Mouse (Mus musculus): ENCODE measurements at regions not wholly inside any gene's neighbourhood (a gene's known extent, or its start where the extent isn't known, plus 50 kb on each side); places are given as distances from the start of the nearest gene placed in this dataset.

- Histone ChIP-seq H3K9ac (ENCODE audit: low read length) (no peak overlapping the region), H3K27me3 (replicated peaks; ENCODE audit: control insufficient read depth, insufficient read depth, low read length) (no peaks in the 10 kb centered on the region), H3K9me3 (ENCODE audit: control insufficient read depth, low read length) (no peaks in the 10 kb centered on the region), H3K4me3 (ENCODE audit: low read depth, low read length) (no peak overlapping the region), H3K4me2 (ENCODE audit: low read length) (no peak overlapping the region), H3K36me3 (ENCODE audit: control insufficient read depth, insufficient read depth, low read length) (no peaks in the 10 kb centered on the region), H3K4me1 (replicated peaks; ENCODE audit: control insufficient read depth, insufficient read depth, low read length) (no peaks in the 10 kb centered on the region), H3K27ac (ENCODE audit: low read depth) (no peak overlapping the region)
- ATAC-seq (replicated peaks; ENCODE audit: low FRiP score, low TSS enrichment, low read depth) (no peak), DNase-seq (ENCODE audit: low spot score) (no peak)
- WGBS = 42% methylated on average over 3 of the region's 3 CpGs
These were observed 107.5 kb upstream of the Lrrn1 start for GRCm38 (mm10) chr6:107422091-107422490.

GRCm38 (mm10) chr6:107426529-107426928, 103.0 kb upstream of the Lrrn1 start:
- H3K27me3 ChIP-seq (replicated peaks; ENCODE audit: control insufficient read depth, insufficient read depth, low read length) = no peaks in the 10 kb centered on the region
- no peaks in the 10 kb centered on the region for H3K4me1 ChIP-seq (replicated peaks; ENCODE audit: control insufficient read depth, insufficient read depth, low read length)
- H3K4me3 ChIP-seq (ENCODE audit: low read depth, low read length) = no peak overlapping the region
- no peak for ATAC-seq (replicated peaks; ENCODE audit: low FRiP score, low TSS enrichment, low read depth)
- H3K9me3 ChIP-seq (ENCODE audit: control insufficient read depth, low read length) = no peaks in the 10 kb centered on the region
- H3K36me3 ChIP-seq (ENCODE audit: control insufficient read depth, insufficient read depth, low read length) = no peaks in the 10 kb centered on the region
- H3K9ac ChIP-seq (ENCODE audit: low read length) = no peak overlapping the region
- DNase-seq (ENCODE audit: low spot score) = no peak
- WGBS = 89% methylated on average over 3 of the region's 3 CpGs
- H3K27ac ChIP-seq (ENCODE audit: low read depth) = no peak overlapping the region
- H3K4me2 ChIP-seq (ENCODE audit: low read length) = no peak overlapping the region

- Histone ChIP-seq H3K27ac (ENCODE audit: low read depth) (no peak overlapping the region), H3K9ac (ENCODE audit: low read length) (no peak overlapping the region), H3K4me1 (replicated peaks; ENCODE audit: control insufficient read depth, insufficient read depth, low read length) (no peaks in the 10 kb centered on the region), H3K4me2 (ENCODE audit: low read length) (no peak overlapping the region), H3K4me3 (ENCODE audit: low read depth, low read length) (no peak overlapping the region), H3K9me3 (ENCODE audit: control insufficient read depth, low read length) (no peaks in the 10 kb centered on the region), H3K27me3 (replicated peaks; ENCODE audit: control insufficient read depth, insufficient read depth, low read length) (no peaks in the 10 kb centered on the region), H3K36me3 (ENCODE audit: control insufficient read depth, insufficient read depth, low read length) (no peaks in the 10 kb centered on the region)
- DNase-seq (ENCODE audit: low spot score) (no peak), ATAC-seq (replicated peaks; ENCODE audit: low FRiP score, low TSS enrichment, low read depth) (no peak)
- 76% methylated on average over 4 of the region's 4 CpGs for WGBS
These were observed 98.5 kb upstream of the Lrrn1 start for GRCm38 (mm10) chr6:107431033-107431432.

GRCm38 (mm10) chr6:107442058-107442457, 87.5 kb upstream of the Lrrn1 start:
- Histone ChIP-seq H3K9ac (ENCODE audit: low read length) (no peak overlapping the region), H3K36me3 (ENCODE audit: control insufficient read depth, insufficient read depth, low read length) (no peaks in the 10 kb centered on the region), H3K27ac (ENCODE audit: low read depth) (no peak overlapping the region), H3K4me3 (ENCODE audit: low read depth, low read length) (no peak overlapping the region), H3K9me3 (ENCODE audit: control insufficient read depth, low read length) (no peaks in the 10 kb centered on the region), H3K4me2 (ENCODE audit: low read length) (no peak overlapping the region), H3K27me3 (replicated peaks; ENCODE audit: control insufficient read depth, insufficient read depth, low read length) (no peaks in the 10 kb centered on the region), H3K4me1 (replicated peaks; ENCODE audit: control insufficient read depth, insufficient read depth, low read length) (no peaks in the 10 kb centered on the region)
- no peak for DNase-seq (ENCODE audit: low spot score)
- ATAC-seq (replicated peaks; ENCODE audit: low FRiP score, low TSS enrichment, low read depth) = no peak
- 85% methylated on average over 1 of the region's 1 CpGs for WGBS

- Histone ChIP-seq H3K4me2 (ENCODE audit: low read length) (no peak overlapping the region), H3K4me1 (replicated peaks; ENCODE audit: control insufficient read depth, insufficient read depth, low read length) (no peaks in the 10 kb centered on the region), H3K27ac (ENCODE audit: low read depth) (no peak overlapping the region), H3K9me3 (ENCODE audit: control insufficient read depth, low read length) (no peaks in the 10 kb centered on the region), H3K9ac (ENCODE audit: low read length) (no peak overlapping the region), H3K4me3 (ENCODE audit: low read depth, low read length) (no peak overlapping the region), H3K36me3 (ENCODE audit: control insufficient read depth, insufficient read depth, low read length) (no peaks in the 10 kb centered on the region), H3K27me3 (replicated peaks; ENCODE audit: control insufficient read depth, insufficient read depth, low read length) (no peaks in the 10 kb centered on the region)
- DNase-seq (ENCODE audit: low spot score) (no peak), ATAC-seq (replicated peaks; ENCODE audit: low FRiP score, low TSS enrichment, low read depth) (no peak)
- 83% methylated on average over 3 of the region's 3 CpGs for WGBS
These were observed 85.2 kb upstream of the Lrrn1 start for GRCm38 (mm10) chr6:107444336-107444735.

GRCm38 (mm10) chr6:107459220-107459619, 70.3 kb upstream of the Lrrn1 start:
- no peak overlapping the region for H3K4me3 ChIP-seq (ENCODE audit: low read depth, low read length)
- ATAC-seq (replicated peaks; ENCODE audit: low FRiP score, low TSS enrichment, low read depth) (no peak), DNase-seq (ENCODE audit: low spot score) (no peak)
- H3K4me2 ChIP-seq (ENCODE audit: low read length) = no peak overlapping the region
- H3K9ac ChIP-seq (ENCODE audit: low read length) = no peak overlapping the region
- WGBS = 80% methylated on average over 1 of the region's 1 CpGs
- no peaks in the 10 kb centered on the region for H3K9me3 ChIP-seq (ENCODE audit: control insufficient read depth, low read length)
- H3K27ac ChIP-seq (ENCODE audit: low read depth) = no peak overlapping the region
- H3K36me3 ChIP-seq (ENCODE audit: control insufficient read depth, insufficient read depth, low read length) = no peaks in the 10 kb centered on the region
- no peaks in the 10 kb centered on the region for H3K27me3 ChIP-seq (replicated peaks; ENCODE audit: control insufficient read depth, insufficient read depth, low read length)
- H3K4me1 ChIP-seq (replicated peaks; ENCODE audit: control insufficient read depth, insufficient read depth, low read length) = no peaks in the 10 kb centered on the region

GRCm38 (mm10) chr6:107462440-107462839, 67.1 kb upstream of the Lrrn1 start:
- Histone ChIP-seq H3K4me1 (replicated peaks; ENCODE audit: control insufficient read depth, insufficient read depth, low read length) (no peaks in the 10 kb centered on the region), H3K9ac (ENCODE audit: low read length) (no peak overlapping the region), H3K4me3 (ENCODE audit: low read depth, low read length) (no peak overlapping the region), H3K4me2 (ENCODE audit: low read length) (no peak overlapping the region), H3K27ac (ENCODE audit: low read depth) (no peak overlapping the region), H3K27me3 (replicated peaks; ENCODE audit: control insufficient read depth, insufficient read depth, low read length) (no peaks in the 10 kb centered on the region), H3K36me3 (ENCODE audit: control insufficient read depth, insufficient read depth, low read length) (no peaks in the 10 kb centered on the region), H3K9me3 (ENCODE audit: control insufficient read depth, low read length) (no peaks in the 10 kb centered on the region)
- WGBS = 47% methylated on average over 2 of the region's 2 CpGs
- ATAC-seq (replicated peaks; ENCODE audit: low FRiP score, low TSS enrichment, low read depth) (no peak), DNase-seq (ENCODE audit: low spot score) (no peak)

- no peak overlapping the region for H3K9ac ChIP-seq (ENCODE audit: low read length)
- H3K27ac ChIP-seq (ENCODE audit: low read depth) = no peak overlapping the region
- no peak overlapping the region for H3K4me2 ChIP-seq (ENCODE audit: low read length)
- no peaks in the 10 kb centered on the region for H3K27me3 ChIP-seq (replicated peaks; ENCODE audit: control insufficient read depth, insufficient read depth, low read length)
- H3K36me3 ChIP-seq (ENCODE audit: control insufficient read depth, insufficient read depth, low read length) = no peaks in the 10 kb centered on the region
- no peaks in the 10 kb centered on the region for H3K9me3 ChIP-seq (ENCODE audit: control insufficient read depth, low read length)
- ATAC-seq (replicated peaks; ENCODE audit: low FRiP score, low TSS enrichment, low read depth) = no peak
- no peak for DNase-seq (ENCODE audit: low spot score)
- no peak overlapping the region for H3K4me3 ChIP-seq (ENCODE audit: low read depth, low read length)
- 56% methylated on average over 2 of the region's 2 CpGs for WGBS
- no peaks in the 10 kb centered on the region for H3K4me1 ChIP-seq (replicated peaks; ENCODE audit: control insufficient read depth, insufficient read depth, low read length)
These were observed 56.2 kb upstream of the Lrrn1 start for GRCm38 (mm10) chr6:107473395-107473794.

GRCm38 (mm10) chr6:107474125-107474524, 55.4 kb upstream of the Lrrn1 start:
- H3K9me3 ChIP-seq (ENCODE audit: control insufficient read depth, low read length) = no peaks in the 10 kb centered on the region
- no peaks in the 10 kb centered on the region for H3K4me1 ChIP-seq (replicated peaks; ENCODE audit: control insufficient read depth, insufficient read depth, low read length)
- 72% methylated on average over 4 of the region's 4 CpGs for WGBS
- H3K4me2 ChIP-seq (ENCODE audit: low read length) = no peak overlapping the region
- H3K36me3 ChIP-seq (ENCODE audit: control insufficient read depth, insufficient read depth, low read length) = no peaks in the 10 kb centered on the region
- H3K9ac ChIP-seq (ENCODE audit: low read length) = no peak overlapping the region
- no peak for DNase-seq (ENCODE audit: low spot score)
- no peak overlapping the region for H3K27ac ChIP-seq (ENCODE audit: low read depth)
- no peak for ATAC-seq (replicated peaks; ENCODE audit: low FRiP score, low TSS enrichment, low read depth)
- H3K27me3 ChIP-seq (replicated peaks; ENCODE audit: control insufficient read depth, insufficient read depth, low read length) = no peaks in the 10 kb centered on the region
- no peak overlapping the region for H3K4me3 ChIP-seq (ENCODE audit: low read depth, low read length)

All from intestine, embryonic 14.5 days (tissue).